Mouse (Mus musculus): ENCODE results near the gene Dlgap1. TPM values are rescaled to one million over a fixed set of nuclear protein-coding genes. Genes with fewer than 3 reads are reported as not detected.

Gene Dlgap1
- total RNA-seq, 2 experiments from 2014 or later: 497 to 553 TPM

- no peak for DNase-seq
Observed at GRCm38 (mm10) chr17:70347403-70347802, 378.5 kb downstream of the Dlgap1 start.

GRCm38 (mm10) chr17:70363561-70363960, 394.7 kb downstream of the Dlgap1 start:
- DNase-seq: peak; percentile 51 to 55

- no peak for DNase-seq
Observed at GRCm38 (mm10) chr17:70363971-70364370, 395.1 kb downstream of the Dlgap1 start.

- DNase-seq: no peak
Observed at GRCm38 (mm10) chr17:70369124-70369523, 400.3 kb downstream of the Dlgap1 start.

- DNase-seq: no peak
Observed at GRCm38 (mm10) chr17:70377020-70377419, 408.1 kb downstream of the Dlgap1 start.

GRCm38 (mm10) chr17:70388447-70388846, 419.6 kb downstream of the Dlgap1 start:
- DNase-seq: no peak

DNA sequence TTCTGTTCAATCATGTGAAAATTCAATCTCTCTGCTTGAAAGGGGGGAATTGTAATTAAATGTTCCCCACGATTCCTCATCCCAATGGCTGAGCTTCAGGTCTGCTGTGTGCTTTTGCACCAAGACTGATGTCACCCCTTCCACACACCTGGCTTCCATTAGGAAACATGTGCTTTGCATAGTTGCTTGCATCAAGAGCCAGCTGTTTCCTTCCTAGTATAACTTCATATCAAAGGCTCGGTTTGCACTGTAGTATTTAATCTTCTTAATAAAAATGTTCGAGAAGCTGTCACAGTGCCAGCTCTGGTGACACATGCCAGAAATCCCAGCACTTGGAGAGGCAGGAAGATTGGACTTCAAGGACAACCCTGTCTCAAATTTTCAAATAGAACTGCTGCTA, 428.3 kb downstream of the Dlgap1 start:
- DNase-seq: no peak

DNA sequence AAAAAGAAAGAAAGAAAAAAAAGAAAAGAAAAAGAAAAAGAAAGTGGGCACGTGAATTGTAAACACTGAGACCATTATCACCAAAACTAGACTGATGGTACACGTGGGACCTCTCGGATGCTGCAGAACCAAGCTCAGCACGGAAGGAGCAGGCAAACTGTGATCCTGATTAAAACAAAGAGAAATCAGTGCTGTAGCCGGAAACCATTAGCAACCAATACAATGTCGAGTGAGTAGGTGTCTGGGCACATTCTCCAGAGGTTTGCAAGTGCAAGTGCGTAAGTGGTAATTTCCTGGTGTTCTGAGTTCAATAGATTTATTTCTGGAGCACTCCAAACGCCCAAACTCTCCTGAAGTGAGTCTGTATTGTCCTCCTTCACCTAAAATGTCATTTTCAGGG, 428.8 kb downstream of the Dlgap1 start:
- no peak for DNase-seq

DNA sequence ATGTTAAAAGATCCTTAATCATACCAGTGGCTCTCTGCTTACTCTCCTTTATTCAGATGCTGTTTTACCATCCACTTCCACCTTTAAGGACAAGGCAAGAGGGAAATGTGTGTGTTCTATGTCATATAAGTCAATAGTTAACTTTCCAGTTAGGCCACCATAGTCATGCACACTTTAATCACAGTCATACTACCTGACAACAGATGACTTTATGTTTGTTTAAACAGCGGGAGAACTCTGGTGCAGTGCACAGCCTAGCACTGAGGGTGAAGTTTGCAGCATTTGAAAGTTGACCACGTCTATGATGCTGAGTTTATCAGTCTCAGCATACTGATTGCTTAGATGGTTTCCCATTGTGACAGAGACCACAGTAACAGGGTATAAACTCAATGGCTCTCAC, 433.0 kb downstream of the Dlgap1 start:
- no peak for DNase-seq

- DNase-seq: no peak
Observed at GRCm38 (mm10) chr17:70403750-70404149, 434.9 kb downstream of the Dlgap1 start.

- DNase-seq: no peak
Observed at GRCm38 (mm10) chr17:70414202-70414601, 445.3 kb downstream of the Dlgap1 start.

DNA sequence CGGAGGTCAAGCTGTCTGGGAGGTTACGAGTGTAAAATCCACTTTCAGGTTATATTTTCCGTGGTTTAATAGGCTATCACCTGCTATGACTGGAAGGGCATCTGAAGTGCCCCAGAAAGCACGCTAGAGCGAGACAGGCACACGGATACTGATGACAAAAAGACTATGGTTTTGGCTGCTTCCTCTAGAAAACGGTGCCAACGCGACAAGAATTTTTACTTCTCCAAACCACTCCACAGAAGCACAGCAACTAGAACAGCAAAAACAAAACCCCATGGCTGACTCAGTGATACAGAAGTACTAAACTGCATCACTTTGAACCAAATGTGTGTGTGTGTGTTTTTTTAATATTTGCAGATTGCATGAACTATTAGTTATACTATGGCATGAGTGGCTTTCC, 459.0 kb downstream of the Dlgap1 start:
- DNase-seq: no peak

DNA sequence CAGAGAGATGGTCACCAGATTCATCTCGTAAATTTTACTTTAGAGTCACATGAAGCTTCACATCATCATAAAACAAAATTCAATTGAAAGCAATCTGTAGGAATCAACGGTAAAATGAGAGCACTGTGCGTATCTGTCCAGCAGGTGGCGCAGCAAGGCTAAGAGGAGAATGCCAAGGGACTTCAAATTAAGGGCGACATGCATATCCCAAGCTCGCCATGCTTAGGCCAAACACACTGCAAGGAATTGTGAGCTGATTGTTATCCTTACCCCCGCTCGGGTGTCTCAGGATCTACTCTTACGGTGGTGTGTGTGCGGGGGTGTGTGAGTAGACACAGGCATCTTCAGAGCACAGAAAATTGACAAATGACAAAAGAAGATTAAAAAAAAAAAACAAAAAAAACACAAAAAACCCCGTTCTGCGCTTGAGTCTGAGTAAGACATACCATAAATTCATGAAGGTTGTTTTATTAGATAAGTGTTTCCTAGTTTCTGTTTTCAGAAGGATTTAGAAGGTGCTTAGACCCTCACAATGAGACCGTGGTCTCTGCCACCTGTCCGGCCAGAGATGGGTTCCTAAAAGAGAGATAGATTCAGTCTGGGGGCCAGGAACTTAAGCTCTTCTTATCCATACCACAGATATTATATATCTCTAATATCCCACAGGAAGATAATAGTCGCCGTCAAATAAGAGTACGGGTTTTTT, 461.0 kb downstream of the Dlgap1 start:
- DNase-seq: peak; percentile 74 to 76

- peak in 1 of 2 experiments; percentile 64 for DNase-seq
Observed at GRCm38 (mm10) chr17:70430452-70430787, 461.5 kb downstream of the Dlgap1 start.

DNA sequence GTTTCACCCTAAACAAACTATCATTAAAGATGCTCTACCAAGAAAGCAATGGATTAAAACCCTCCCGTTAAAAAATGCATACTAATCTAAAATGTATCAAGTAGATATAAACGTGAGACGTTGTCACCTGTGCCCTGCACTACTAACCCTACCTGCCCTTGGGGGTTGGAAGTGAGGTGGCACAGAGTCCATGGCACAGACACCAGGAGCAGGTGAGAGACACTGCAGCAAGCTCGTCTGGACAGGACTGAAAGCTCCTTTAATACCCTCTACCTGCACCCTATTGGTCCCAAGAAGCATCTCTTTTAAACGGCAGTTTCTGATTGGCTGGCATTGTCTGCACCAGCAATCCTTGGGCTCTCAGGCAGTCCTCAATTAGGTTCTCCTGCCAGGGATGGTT, 464.0 kb downstream of the Dlgap1 start:
- no peak for DNase-seq

DNA sequence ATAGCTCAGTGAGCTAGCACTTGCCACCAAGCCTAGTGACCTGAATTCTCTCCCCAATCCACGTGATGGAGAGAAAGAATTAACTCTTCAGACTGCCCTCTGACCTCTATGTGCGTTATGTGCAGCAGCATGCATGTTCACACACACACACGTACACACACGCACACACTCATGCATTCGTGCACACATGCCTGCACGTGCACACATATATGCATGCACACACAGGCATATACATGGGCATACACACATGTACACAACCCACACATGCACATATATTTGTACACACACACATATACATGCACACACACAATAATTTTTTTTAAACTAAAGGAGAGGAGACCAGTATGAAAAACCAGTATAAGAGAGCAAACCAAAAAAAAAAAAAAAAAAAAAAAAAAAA, 465.7 kb downstream of the Dlgap1 start:
- no peak for DNase-seq

GRCm38 (mm10) chr17:70435612-70436011, 466.7 kb downstream of the Dlgap1 start:
- no peak for DNase-seq

DNA sequence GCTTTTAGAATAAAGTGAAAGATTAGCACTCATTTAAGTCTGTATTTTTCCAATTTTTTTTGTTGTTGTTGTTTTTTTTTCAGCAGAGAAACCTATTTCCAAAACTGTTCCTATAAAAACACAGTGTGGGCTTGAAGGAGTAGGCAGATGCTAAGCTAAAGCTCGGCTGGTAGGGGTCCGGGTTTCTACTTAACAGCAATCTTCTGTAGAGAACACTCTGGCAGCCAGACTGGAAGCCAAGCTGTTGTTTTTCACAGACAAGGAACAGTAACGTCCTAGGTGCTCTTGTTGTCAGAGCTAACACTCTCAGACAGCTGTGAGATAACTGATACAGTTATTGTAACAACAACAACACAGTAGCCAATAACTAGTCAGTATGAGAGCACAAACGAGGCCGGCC, 468.4 kb downstream of the Dlgap1 start:
- no peak for DNase-seq

DNA sequence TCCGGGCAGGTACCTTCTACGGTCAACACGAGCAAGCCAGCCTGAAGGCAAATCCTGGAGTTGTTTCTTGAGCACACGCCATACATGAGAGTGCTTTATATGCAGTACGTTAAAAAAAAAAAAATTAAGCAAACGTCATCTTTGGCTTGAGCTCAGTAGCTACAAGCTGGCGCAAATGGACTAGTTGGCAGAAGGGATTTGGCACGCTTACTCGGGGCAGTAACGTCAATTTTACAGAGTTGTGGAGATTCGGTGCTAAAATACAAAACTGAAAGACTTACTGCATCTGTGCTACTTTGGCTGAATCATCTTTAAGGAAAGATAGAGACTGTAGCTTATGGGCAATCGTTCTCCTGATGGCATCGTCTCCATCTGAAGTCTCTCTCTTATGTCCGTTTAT, 474.1 kb downstream of the Dlgap1 start:
- DNase-seq: peak in 1 of 2 experiments; percentile 56

- no peak for DNase-seq
Observed at GRCm38 (mm10) chr17:70446451-70446850, 477.6 kb downstream of the Dlgap1 start.

- DNase-seq: no peak
Observed at GRCm38 (mm10) chr17:70455036-70455435, 486.2 kb downstream of the Dlgap1 start.

DNA sequence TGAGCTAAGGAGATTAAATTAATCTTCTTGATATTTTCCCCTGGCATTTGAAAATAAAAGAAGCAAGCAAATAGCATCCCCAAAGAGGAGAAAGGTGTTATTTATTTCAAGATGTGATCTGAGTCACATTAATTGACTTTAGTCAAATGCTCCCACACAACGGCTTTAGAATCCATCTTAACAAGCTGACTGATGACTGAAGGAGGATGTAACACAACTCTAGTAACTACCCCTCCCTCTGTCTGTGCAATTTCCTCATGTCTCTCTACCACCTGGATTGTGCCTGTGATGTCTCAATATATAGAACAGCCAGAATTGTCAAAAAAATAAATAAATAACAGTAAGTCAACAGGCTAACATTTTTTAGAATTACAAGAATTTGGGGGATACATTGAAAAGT, 488.2 kb downstream of the Dlgap1 start:
- no peak for DNase-seq

DNA sequence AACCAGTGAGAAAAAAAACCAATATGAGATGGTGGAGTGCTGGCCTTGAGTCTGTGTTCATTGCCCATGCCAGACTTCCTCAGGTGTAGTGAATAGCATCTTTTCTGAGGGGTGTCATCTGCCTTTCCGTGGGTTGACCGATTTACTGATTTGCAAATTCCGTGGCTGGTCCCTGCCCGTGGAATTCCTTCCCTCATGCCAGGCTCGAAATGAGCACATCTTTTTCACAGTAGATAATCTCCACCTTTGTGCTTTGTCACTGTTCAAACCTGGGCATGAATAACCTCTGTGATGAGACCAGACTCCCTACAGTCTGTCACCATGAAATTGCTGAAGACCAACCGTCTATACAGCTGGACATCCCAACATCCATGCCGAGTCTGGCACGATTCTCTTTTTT, 493.4 kb downstream of the Dlgap1 start:
- no peak for DNase-seq

DNA sequence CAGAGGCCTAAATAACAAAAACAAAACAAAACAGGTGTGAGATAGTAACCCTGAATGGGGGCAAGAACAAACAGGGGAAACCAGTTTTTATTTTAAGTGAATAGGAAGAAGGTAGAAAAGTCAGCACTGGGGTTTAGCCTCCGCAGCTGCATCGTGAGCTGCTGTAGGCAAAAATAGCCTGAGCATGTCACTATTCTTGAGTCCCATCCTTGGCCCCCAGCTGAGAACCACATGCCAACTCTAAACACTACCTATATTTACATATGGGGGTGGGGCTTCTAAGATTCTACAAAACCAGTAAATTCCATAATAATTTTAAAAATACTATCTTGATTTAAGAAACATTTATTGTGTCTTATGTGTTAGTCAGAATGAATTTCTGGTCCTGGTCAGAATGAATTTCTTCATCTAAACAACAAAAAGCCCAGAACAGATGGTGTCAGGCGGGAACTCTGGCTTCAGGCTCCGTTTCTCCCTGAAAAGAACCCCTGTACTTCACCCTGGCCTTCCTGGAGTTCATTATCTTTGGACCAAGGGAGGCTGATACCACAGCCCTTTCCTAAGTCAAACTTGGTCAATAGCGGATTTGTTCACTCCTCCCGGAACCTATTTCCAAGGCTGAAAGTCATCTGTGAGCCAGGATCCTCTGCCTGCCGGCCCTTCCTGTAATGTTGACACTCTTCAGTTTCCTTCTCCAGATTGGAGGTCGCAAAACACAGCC, 494.1 kb downstream of the Dlgap1 start:
- DNase-seq: no peak

Measured in layer of hippocampus, postnatal 36 days (tissue).